Mouse (Mus musculus): ENCODE measurements around the gene Angel1. TPM values are rescaled to one million over a fixed set of nuclear protein-coding genes. Genes with fewer than 3 reads are reported as not detected.

Angel1 gene
- polyA plus RNA-seq (2012; rRNA removed): 7.3 and 8.7 TPM in 2 replicates

DNA sequence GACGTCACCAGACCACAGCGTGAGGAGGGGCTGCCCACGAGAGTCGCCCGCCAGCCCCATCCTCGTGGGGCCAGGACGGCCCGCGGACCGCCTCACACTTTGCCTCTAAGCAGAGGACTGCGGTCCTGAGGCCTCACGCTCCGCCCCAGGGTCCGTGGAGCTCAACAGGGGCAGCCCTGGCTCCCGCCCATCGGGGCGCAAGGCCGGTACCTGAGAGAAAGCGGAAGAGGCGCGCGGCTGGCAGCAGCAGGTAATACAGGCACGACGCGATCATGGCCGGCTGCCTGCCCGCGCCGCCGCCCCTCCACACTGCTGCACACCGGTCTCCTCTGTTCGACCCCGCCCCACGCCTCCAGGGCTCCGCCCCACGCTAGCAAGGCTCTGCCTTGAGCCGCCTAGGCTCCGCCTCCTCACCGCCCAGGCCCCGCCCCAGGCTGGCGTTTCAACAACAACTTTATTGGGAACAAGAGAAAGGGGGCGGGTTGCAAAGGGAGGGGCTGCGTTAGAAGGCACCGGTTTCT lies at the start of gene Angel1:
Gene Angel1 (minus strand): TSS at position 341 of the 521 bp plus-strand sequence.
- no peak within 1 kb of the TSS for H3K27ac ChIP-seq (ENCODE audit: insufficient read depth, low read depth, low read length)

DNA sequence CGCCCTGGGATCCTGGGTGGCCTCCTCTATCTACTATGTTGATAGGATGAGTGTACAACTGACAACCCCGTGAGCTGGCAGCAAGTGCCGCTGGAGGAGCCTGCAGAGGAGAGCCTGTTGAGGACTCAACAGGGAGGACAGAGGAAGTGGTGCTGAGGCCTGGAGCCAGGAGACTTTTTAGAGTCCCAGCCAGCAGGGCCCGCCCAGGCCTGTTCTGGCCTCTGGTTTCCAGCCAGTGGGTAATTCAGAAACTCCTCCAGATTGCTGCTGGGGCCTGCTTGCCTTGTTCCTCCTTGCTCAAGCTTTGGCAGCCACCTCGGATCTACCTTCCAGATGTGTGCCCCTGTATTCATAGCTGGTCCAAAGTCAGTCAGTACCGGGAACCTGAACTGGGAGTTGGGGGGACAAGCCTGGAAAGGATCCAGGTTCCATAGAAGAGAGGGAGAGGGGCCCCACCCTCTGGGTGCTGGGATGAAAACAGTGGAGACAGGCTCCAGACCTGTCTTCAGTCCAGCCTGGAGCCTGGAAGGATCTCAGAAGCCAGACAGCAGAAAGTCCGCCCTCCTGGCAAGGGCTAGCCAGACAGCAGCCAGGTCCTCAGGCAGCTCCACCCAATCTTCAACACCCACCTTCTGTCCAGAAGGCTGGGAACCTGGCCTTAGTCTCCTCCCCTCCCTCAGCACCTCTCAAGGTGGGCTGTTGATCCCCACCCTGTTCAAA lies 49.5 kb upstream of the Angel1 start:
- H3K27me3 ChIP-seq (replicated peaks; ENCODE audit: control insufficient read depth, insufficient read depth, low read length): no peaks in the 10 kb centered on the region
- no peaks in the 10 kb centered on the region; the same call in 1 of the 2 replicates for H3K4me1 ChIP-seq (ENCODE audit: control insufficient read depth, insufficient read depth, low read length)
- DNase-seq: peak; percentile 62
- H3K4me3 ChIP-seq (ENCODE audit: insufficient read depth, low read depth, low read length): no peak overlapping the region
- no peak for TF ChIP-seq POLR2A (IDR thresholded peaks at IDR 0.05; ENCODE audit: low read depth, low read length)
- TF ChIP-seq CTCF (conservative IDR thresholded peaks at IDR 0.05; ENCODE audit: insufficient read depth, insufficient read length, low read depth, low read length): no peak
- H3K27ac ChIP-seq (ENCODE audit: insufficient read depth, low read depth, low read length): peak overlapping the region; percentile 63
- 66% methylated on average over 7 of the region's 7 CpGs for WGBS
- no peaks in the 10 kb centered on the region for H3K36me3 ChIP-seq (ENCODE audit: control insufficient read depth, insufficient read depth, low read length)

More for the DNA sequence above, at the start of gene Angel1:
- Histone ChIP-seq H3K27me3 (replicated peaks; ENCODE audit: control insufficient read depth, insufficient read depth, low read length) (no peaks in the 10 kb centered on the region), H3K4me3 (ENCODE audit: insufficient read depth, low read depth, low read length) (peak within 1 kb of the TSS; percentile 67), H3K4me1 (ENCODE audit: control insufficient read depth, insufficient read depth, low read length) (no peaks in the 10 kb centered on the region), H3K36me3 (ENCODE audit: control insufficient read depth, insufficient read depth, low read length) (no peaks in the 10 kb centered on the region)
- TF ChIP-seq POLR2A (IDR thresholded peaks at IDR 0.05; ENCODE audit: low read depth, low read length) (no peak), CTCF (conservative IDR thresholded peaks at IDR 0.05; ENCODE audit: insufficient read depth, insufficient read length, low read depth, low read length) (0 out of 2 replicates have a peak, but pooled peaks have one; percentile 19)
- peak; percentile 98 for DNase-seq
- WGBS: under 1% methylated on average over 44 of the region's 44 CpGs

DNA sequence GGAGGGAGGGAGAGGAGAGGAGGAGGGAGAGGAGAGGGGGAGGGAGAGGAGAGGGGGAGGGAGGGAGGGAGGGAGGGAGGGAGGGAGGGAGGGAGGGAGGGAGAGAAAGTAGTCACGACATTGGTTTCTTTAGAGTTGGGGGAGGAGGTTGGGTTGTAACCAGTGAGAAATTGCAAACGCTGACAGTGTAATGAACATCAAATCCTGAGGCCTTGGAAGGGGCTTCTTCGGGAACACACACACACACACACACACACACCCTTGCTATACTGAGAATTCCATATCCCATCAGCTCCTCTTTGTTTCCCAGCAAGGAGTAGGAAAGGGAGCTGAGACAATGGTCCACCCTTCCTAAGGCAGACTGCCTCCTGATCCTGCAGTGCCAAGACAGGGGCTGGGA lies 46.3 kb upstream of the Angel1 start:
- no peak overlapping the region for H3K4me3 ChIP-seq (ENCODE audit: insufficient read depth, low read depth, low read length)
- TF ChIP-seq CTCF (conservative IDR thresholded peaks at IDR 0.05; ENCODE audit: insufficient read depth, insufficient read length, low read depth, low read length) (no peak), POLR2A (IDR thresholded peaks at IDR 0.05; ENCODE audit: low read depth, low read length) (no peak)
- no peak overlapping the region for H3K27ac ChIP-seq (ENCODE audit: insufficient read depth, low read depth, low read length)
- no peaks in the 10 kb centered on the region for H3K27me3 ChIP-seq (replicated peaks; ENCODE audit: control insufficient read depth, insufficient read depth, low read length)
- no peak for DNase-seq
- WGBS: 30% methylated on average over 3 of the region's 3 CpGs
- no peaks in the 10 kb centered on the region for H3K36me3 ChIP-seq (ENCODE audit: control insufficient read depth, insufficient read depth, low read length)
- peaks cover 3% of the 10 kb centered on the region; the same call in 1 of the 2 replicates for H3K4me1 ChIP-seq (ENCODE audit: control insufficient read depth, insufficient read depth, low read length)

DNA sequence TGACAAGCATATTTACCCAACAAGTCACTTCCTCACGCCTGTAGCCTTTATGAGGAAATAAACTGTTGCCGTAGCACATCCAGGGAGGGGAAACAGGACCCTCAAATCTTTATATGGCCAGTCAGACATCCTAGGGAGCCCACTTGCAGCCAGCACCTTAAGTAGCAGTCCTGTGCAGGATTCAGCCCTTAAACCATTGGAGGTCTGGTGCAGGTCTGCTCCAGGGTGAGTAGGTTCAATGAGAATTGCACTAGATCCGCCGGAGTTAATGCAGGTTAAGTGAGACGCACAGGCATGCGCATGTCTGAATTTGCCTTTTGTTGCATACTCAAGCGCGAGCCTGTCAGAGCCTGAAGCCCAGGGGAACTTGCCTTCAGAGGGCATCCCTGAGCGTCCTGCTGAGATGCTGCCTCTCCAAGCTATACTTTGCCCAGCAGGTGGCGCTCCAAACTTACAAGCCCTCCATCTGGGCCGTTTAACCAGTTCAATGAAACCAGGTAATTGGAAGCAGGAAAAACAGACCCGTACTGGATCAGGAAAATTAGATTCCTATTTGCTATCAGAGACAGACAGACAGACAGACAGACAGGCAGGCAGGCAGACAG lies 45.7 kb upstream of the Angel1 start:
- H3K4me1 ChIP-seq (ENCODE audit: control insufficient read depth, insufficient read depth, low read length): peaks cover 3% of the 10 kb centered on the region; the same call in 1 of the 2 replicates
- no peaks in the 10 kb centered on the region for H3K27me3 ChIP-seq (replicated peaks; ENCODE audit: control insufficient read depth, insufficient read depth, low read length)
- H3K36me3 ChIP-seq (ENCODE audit: control insufficient read depth, insufficient read depth, low read length): no peaks in the 10 kb centered on the region
- peak; percentile 96 for DNase-seq
- 8% methylated on average over 12 of the region's 12 CpGs for WGBS
- peak; percentile 95 for TF ChIP-seq CTCF (conservative IDR thresholded peaks at IDR 0.05; ENCODE audit: insufficient read depth, insufficient read length, low read depth, low read length)
- TF ChIP-seq POLR2A (IDR thresholded peaks at IDR 0.05; ENCODE audit: low read depth, low read length): no peak
- no peak overlapping the region for H3K27ac ChIP-seq (ENCODE audit: insufficient read depth, low read depth, low read length)
- H3K4me3 ChIP-seq (ENCODE audit: insufficient read depth, low read depth, low read length): no peak overlapping the region

GRCm38 (mm10) chr12:86770927-86771326 lies 44.7 kb upstream of the Angel1 start:
- TF ChIP-seq CTCF (conservative IDR thresholded peaks at IDR 0.05; ENCODE audit: insufficient read depth, insufficient read length, low read depth, low read length) (no peak), POLR2A (IDR thresholded peaks at IDR 0.05; ENCODE audit: low read depth, low read length) (no peak)
- 0 out of 2 replicates have a peak overlapping the region, but pooled peaks have one; percentile 39 for H3K27ac ChIP-seq (ENCODE audit: insufficient read depth, low read depth, low read length)
- WGBS: 45% methylated on average over 3 of the region's 3 CpGs

DNA sequence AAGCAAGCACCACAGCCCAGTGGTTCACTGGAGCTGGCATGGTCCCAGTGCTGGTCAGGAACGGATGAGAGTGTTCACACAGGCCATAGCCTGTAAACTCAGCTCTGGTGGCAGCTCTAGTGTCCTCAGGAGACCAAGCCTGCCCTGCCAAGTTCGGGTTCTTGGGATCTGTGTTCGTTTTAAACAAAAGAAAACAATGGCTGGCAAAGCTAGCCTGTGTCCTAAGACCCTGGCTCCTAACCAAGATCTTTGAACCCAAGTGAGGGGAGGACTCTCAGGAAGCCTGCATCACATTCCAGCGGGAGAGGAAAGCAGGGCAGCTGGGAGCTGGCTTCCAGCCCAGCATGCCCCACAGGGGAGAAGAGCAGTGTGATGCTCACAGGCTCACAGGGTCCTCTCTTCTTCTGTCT lies 44.0 kb upstream of the Angel1 start:
- peak overlapping the region; percentile 59 for H3K27ac ChIP-seq (ENCODE audit: insufficient read depth, low read depth, low read length)
- 12% methylated on average over 4 of the region's 4 CpGs for WGBS
- DNase-seq: peak; percentile 95

More at GRCm38 (mm10) chr12:86770927-86771326, 44.7 kb upstream of the Angel1 start:
- Histone ChIP-seq H3K4me3 (ENCODE audit: insufficient read depth, low read depth, low read length) (no peak overlapping the region), H3K36me3 (ENCODE audit: control insufficient read depth, insufficient read depth, low read length) (no peaks in the 10 kb centered on the region), H3K4me1 (ENCODE audit: control insufficient read depth, insufficient read depth, low read length) (peaks cover 3% of the 10 kb centered on the region; the same call in 1 of the 2 replicates), H3K27me3 (replicated peaks; ENCODE audit: control insufficient read depth, insufficient read depth, low read length) (no peaks in the 10 kb centered on the region)
- no peak for DNase-seq

DNA sequence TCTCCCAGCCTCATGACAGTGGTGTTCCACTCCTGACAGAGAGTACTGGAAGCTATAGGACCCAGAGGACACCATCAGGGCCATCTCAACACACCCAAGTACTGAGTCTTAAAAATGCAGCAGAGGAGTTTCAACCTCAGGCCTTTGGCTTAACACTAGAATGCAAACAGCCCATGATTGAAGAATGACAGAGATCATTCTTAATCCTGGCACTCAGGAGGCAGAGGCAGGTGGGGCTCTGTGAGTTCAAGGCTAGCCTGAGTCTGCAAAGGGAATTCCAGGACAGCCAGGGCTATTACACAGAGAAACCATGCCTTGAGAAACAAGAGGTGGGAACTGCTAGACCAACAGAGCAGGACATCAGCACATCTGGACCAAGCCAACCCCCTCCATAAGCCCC lies 43.6 kb upstream of the Angel1 start:
- peaks cover 3% of the 10 kb centered on the region; the same call in 1 of the 2 replicates for H3K4me1 ChIP-seq (ENCODE audit: control insufficient read depth, insufficient read depth, low read length)
- H3K27ac ChIP-seq (ENCODE audit: insufficient read depth, low read depth, low read length): peak overlapping the region; percentile 59
- no peak for DNase-seq
- TF ChIP-seq POLR2A (IDR thresholded peaks at IDR 0.05; ENCODE audit: low read depth, low read length) (no peak), CTCF (conservative IDR thresholded peaks at IDR 0.05; ENCODE audit: insufficient read depth, insufficient read length, low read depth, low read length) (no peak)
- no peaks in the 10 kb centered on the region for H3K36me3 ChIP-seq (ENCODE audit: control insufficient read depth, insufficient read depth, low read length)
- no peaks in the 10 kb centered on the region for H3K27me3 ChIP-seq (replicated peaks; ENCODE audit: control insufficient read depth, insufficient read depth, low read length)
- H3K4me3 ChIP-seq (ENCODE audit: insufficient read depth, low read depth, low read length): no peak overlapping the region

More for the DNA sequence above, 44.0 kb upstream of the Angel1 start:
- Histone ChIP-seq H3K27me3 (replicated peaks; ENCODE audit: control insufficient read depth, insufficient read depth, low read length) (no peaks in the 10 kb centered on the region), H3K4me3 (ENCODE audit: insufficient read depth, low read depth, low read length) (no peak overlapping the region), H3K4me1 (ENCODE audit: control insufficient read depth, insufficient read depth, low read length) (peaks cover 3% of the 10 kb centered on the region; the same call in 1 of the 2 replicates), H3K36me3 (ENCODE audit: control insufficient read depth, insufficient read depth, low read length) (no peaks in the 10 kb centered on the region)
- TF ChIP-seq POLR2A (IDR thresholded peaks at IDR 0.05; ENCODE audit: low read depth, low read length): no peak
- TF ChIP-seq CTCF (conservative IDR thresholded peaks at IDR 0.05; ENCODE audit: insufficient read depth, insufficient read length, low read depth, low read length): no peak
